Mouse (Mus musculus) heart, embryonic 13.5 days (tissue): ENCODE results near the gene Nxph4. TPM values are rescaled to one million over a fixed set of nuclear protein-coding genes. Genes with fewer than 3 reads are reported as not detected.
A peak's percentile ranks its signal among the peaks of the same experiment; 100 is the strongest.

Source experiments
- ATAC-seq: fragments of 200-750 bp; cut with Nextera tagmentation; 2 replicates; pipeline ENCODE4 v1.8.0; 2017; ENCODE audit warnings: moderate TSS enrichment; ENCODE audit not compliant: insufficient number of reproducible peaks, low FRiP score, low TSS enrichment; ENCODE audit errors: extremely low read depth
- H3K27ac ChIP-seq: fragments of 300-500 bp; sonication (generic); replicated peaks from 2 replicates; pipeline ENCODE4 v1.5.1; 2015; ENCODE audit warnings: moderate library complexity, mild to moderate bottlenecking, inconsistent platforms
- H3K27me3 ChIP-seq: fragments of 300-500 bp; sonication (generic); replicated peaks from 2 replicates; pipeline ENCODE4 v1.6.1; 2015; ENCODE audit warnings: mild to moderate bottlenecking, inconsistent platforms
- H3K36me3 ChIP-seq: fragments of 300-500 bp; sonication (generic); 2 replicates; pipeline ENCODE4 v1.6.1; 2015; ENCODE audit warnings: mild to moderate bottlenecking, inconsistent platforms
- H3K4me1 ChIP-seq: fragments of 300-500 bp; sonication (generic); 2 replicates; pipeline ENCODE4 v1.6.1; 2015; ENCODE audit warnings: inconsistent platforms
- H3K4me2 ChIP-seq: fragments of 300-500 bp; sonication (generic); 2 replicates; pipeline ENCODE4 v1.6.1; 2015; ENCODE audit warnings: inconsistent platforms, mild to moderate bottlenecking, moderate library complexity
- H3K4me3 ChIP-seq: fragments of 300-500 bp; sonication (generic); 2 replicates; pipeline ENCODE4 v1.5.1; 2015; ENCODE audit warnings: moderate library complexity, mild to moderate bottlenecking, inconsistent platforms
- H3K9ac ChIP-seq: fragments of 300-500 bp; sonication (generic); 2 replicates; pipeline ENCODE4 v1.6.1; 2015; ENCODE audit warnings: inconsistent platforms, mild to moderate bottlenecking, moderate library complexity
- H3K9me3 ChIP-seq: fragments of 300-500 bp; sonication (generic); 2 replicates; pipeline ENCODE4 v1.6.1; 2016; ENCODE audit warnings: inconsistent platforms
- WGBS: fragments of 180-500 bp; shearing (Covaris S2); methylation state at CpG from one replicate; pipeline ENCODE4 v1.1.7; 2015; ENCODE audit warnings: mixed read lengths; 5-methylcytosine and 5-hydroxymethylcytosine counted together
- polyA plus RNA-seq: library from polyadenylated mRNA; unstranded; fragments of >200 nt; fragmentation: Nextera tagmentation; extraction: Ambion mirVana; gene quantifications from 2 replicates; pipeline ENCODE4 v1.2.1, GENCODE M21; 2015

The Nxph4 gene
- polyA plus RNA-seq, 1 experiment from 2014 or later, result 0.62 TPM

DNA sequence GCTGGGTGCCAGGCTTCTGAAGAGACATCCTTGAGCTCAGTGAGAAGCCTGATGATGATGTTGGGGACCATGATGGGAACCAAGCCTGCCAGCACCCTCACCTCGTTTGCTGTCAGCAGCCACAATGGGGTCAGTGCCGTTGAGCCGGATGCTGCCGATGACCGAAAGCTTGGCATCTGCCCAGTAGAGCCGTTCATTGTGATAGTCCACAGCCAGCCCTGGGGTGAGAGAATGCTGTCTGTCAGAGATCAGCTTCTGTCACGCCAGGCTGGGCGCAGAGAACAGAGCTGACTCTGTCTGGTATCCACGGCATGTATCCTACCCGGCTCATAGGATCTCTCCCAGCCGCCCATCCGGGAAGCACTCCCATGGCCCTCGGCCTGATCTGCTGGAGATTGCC is 7.7 kb upstream of the Nxph4 start:
- H3K4me3 ChIP-seq, result no peak overlapping the region
- H3K27me3 ChIP-seq, result peaks cover 6% of the 10 kb centered on the region
- H3K9ac ChIP-seq, result no peak overlapping the region
- no peaks in the 10 kb centered on the region for H3K9me3 ChIP-seq
- H3K4me2 ChIP-seq, result no peak overlapping the region
- no peaks in the 10 kb centered on the region for H3K4me1 ChIP-seq
- no peak overlapping the region for H3K27ac ChIP-seq
- WGBS, result 78% methylated on average over 13 of the region's 13 CpGs
- ATAC-seq, result no peak
- peaks cover 80% of the 10 kb centered on the region for H3K36me3 ChIP-seq

DNA sequence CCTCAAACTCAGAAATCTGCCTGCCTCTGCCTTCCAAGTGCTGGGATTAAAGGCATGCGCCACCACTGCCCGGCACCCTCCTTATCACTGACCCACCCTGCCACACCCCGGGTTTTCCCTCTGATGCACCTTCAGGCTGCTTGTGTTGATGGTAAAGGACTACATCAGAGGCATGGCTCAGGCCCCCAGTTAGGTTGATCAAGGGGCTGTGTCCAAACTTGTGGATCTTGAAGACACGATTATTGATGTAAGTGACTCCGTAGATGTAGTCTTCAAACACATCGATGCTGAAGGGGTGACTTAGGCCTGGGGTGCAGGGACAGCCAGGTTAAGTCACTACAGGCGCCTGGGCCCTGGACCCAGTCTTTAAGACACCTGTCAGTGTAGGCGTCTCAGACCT is 7.2 kb upstream of the Nxph4 start:
- Histone ChIP-seq H3K4me3 (no peak overlapping the region), H3K36me3 (peaks cover 75% of the 10 kb centered on the region), H3K9ac (no peak overlapping the region), H3K27ac (no peak overlapping the region), H3K4me1 (no peaks in the 10 kb centered on the region), H3K9me3 (no peaks in the 10 kb centered on the region), H3K4me2 (no peak overlapping the region), H3K27me3 (peaks cover 12% of the 10 kb centered on the region)
- no peak for ATAC-seq
- WGBS, result 91% methylated on average over 8 of the region's 8 CpGs

GRCm38 (mm10) chr10:127537854-127538583 is 3.7 kb upstream of the Nxph4 start:
- Histone ChIP-seq H3K4me1 (peaks cover 17% of the 10 kb centered on the region), H3K27me3 (peaks cover 47% of the 10 kb centered on the region), H3K4me2 (no peak overlapping the region), H3K9me3 (no peaks in the 10 kb centered on the region), H3K36me3 (peaks cover 42% of the 10 kb centered on the region), H3K27ac (no peak overlapping the region), H3K4me3 (no peak overlapping the region), H3K9ac (no peak overlapping the region)
- WGBS, result 29% methylated on average over 7 of the region's 7 CpGs
- ATAC-seq, result no peak

GRCm38 (mm10) chr10:127536586-127537314 is 2.4 kb upstream of the Nxph4 start:
- Histone ChIP-seq H3K9ac (no peak overlapping the region), H3K27me3 (peaks cover 59% of the 10 kb centered on the region), H3K4me3 (no peak overlapping the region), H3K4me2 (no peak overlapping the region), H3K4me1 (peaks cover 17% of the 10 kb centered on the region), H3K9me3 (no peaks in the 10 kb centered on the region), H3K36me3 (peaks cover 29% of the 10 kb centered on the region), H3K27ac (no peak overlapping the region)
- 10% methylated on average over 8 of the region's 8 CpGs for WGBS
- ATAC-seq, result no peak

GRCm38 (mm10) chr10:127534929-127535384 is 598 bp upstream of the Nxph4 start:
- H3K27me3 ChIP-seq, result peaks cover 77% of the 10 kb centered on the region
- ATAC-seq, result no peak
- no peaks in the 10 kb centered on the region for H3K9me3 ChIP-seq
- WGBS, result 2% methylated on average over 30 of the region's 30 CpGs
- H3K4me1 ChIP-seq, result peaks cover 24% of the 10 kb centered on the region
- peak overlapping the region; percentile 71; the same call in 1 of the 2 replicates for H3K9ac ChIP-seq
- peaks cover 15% of the 10 kb centered on the region for H3K36me3 ChIP-seq
- no peak overlapping the region for H3K27ac ChIP-seq
- peak overlapping the region; percentile 59 for H3K4me3 ChIP-seq
- H3K4me2 ChIP-seq, result peak overlapping the region; percentile 95

DNA sequence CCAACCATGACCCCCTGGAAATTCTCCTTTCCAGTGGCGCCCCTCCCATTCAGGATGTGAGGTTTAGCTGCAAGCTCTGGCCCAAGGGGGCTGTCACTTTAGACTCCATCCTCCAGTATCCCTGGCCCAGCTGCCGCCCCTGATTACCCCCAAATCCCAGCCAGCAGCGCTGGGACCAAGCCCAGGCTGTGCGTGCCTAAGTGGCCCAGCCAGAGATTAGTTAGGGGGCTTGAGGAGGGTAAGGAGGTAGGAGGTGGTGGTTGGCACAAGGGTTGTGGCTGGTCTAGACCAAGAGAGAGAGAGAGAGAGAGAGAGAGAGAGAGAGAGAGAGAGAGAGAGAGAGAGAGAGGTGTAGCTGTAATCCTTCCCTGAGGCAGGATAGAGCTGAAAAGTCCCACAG is 2.8 kb downstream of the Nxph4 start:
- no peak overlapping the region for H3K4me2 ChIP-seq
- H3K4me3 ChIP-seq, result no peak overlapping the region
- no peak overlapping the region for H3K27ac ChIP-seq
- no peak overlapping the region for H3K9ac ChIP-seq
- no peaks in the 10 kb centered on the region for H3K9me3 ChIP-seq
- 5% methylated on average over 4 of the region's 4 CpGs for WGBS
- H3K36me3 ChIP-seq, result no peaks in the 10 kb centered on the region
- ATAC-seq, result no peak
- peaks cover 28% of the 10 kb centered on the region for H3K4me1 ChIP-seq
- H3K27me3 ChIP-seq, result peaks cover 100% of the 10 kb centered on the region

GRCm38 (mm10) chr10:127530945-127531344 is 3.4 kb downstream of the Nxph4 start:
- Histone ChIP-seq H3K9ac (no peak overlapping the region), H3K9me3 (no peaks in the 10 kb centered on the region), H3K27ac (no peak overlapping the region), H3K4me2 (peak overlapping the region; percentile 28), H3K27me3 (peaks cover 100% of the 10 kb centered on the region), H3K4me3 (peak overlapping the region; percentile 20), H3K4me1 (peaks cover 33% of the 10 kb centered on the region), H3K36me3 (no peaks in the 10 kb centered on the region)
- ATAC-seq, result no peak
- WGBS, result 1% methylated on average over 23 of the region's 25 CpGs

GRCm38 (mm10) chr10:127527481-127527880 is 6.9 kb downstream of the Nxph4 start:
- Histone ChIP-seq H3K9me3 (no peaks in the 10 kb centered on the region), H3K27me3 (peaks cover 98% of the 10 kb centered on the region), H3K4me1 (peaks cover 20% of the 10 kb centered on the region), H3K4me2 (no peak overlapping the region), H3K36me3 (no peaks in the 10 kb centered on the region), H3K27ac (no peak overlapping the region), H3K4me3 (no peak overlapping the region), H3K9ac (no peak overlapping the region)
- 3% methylated on average over 17 of the region's 17 CpGs for WGBS
- ATAC-seq, result no peak

GRCm38 (mm10) chr10:127526681-127527080 is 7.7 kb downstream of the Nxph4 start:
- H3K4me2 ChIP-seq, result peak overlapping the region; percentile 67
- H3K9ac ChIP-seq, result peak overlapping the region; percentile 37
- ATAC-seq, result no peak
- H3K4me3 ChIP-seq, result peak overlapping the region; percentile 44
- H3K27me3 ChIP-seq, result peaks cover 90% of the 10 kb centered on the region
- no peaks in the 10 kb centered on the region for H3K9me3 ChIP-seq
- H3K27ac ChIP-seq, result no peak overlapping the region
- under 1% methylated on average over 26 of the region's 26 CpGs for WGBS
- H3K4me1 ChIP-seq, result peaks cover 24% of the 10 kb centered on the region
- no peaks in the 10 kb centered on the region for H3K36me3 ChIP-seq

- Histone ChIP-seq H3K9ac (peak overlapping the region; percentile 37), H3K27me3 (peaks cover 84% of the 10 kb centered on the region), H3K27ac (no peak overlapping the region), H3K4me1 (peaks cover 29% of the 10 kb centered on the region), H3K4me2 (peak overlapping the region; percentile 67), H3K36me3 (no peaks in the 10 kb centered on the region), H3K9me3 (no peaks in the 10 kb centered on the region), H3K4me3 (peak overlapping the region; percentile 44)
- ATAC-seq, result no peak
- WGBS, result 2% methylated on average over 26 of the region's 26 CpGs
These were observed 8.3 kb downstream of the Nxph4 start for GRCm38 (mm10) chr10:127526048-127526447.

GRCm38 (mm10) chr10:127524646-127525255 is 9.6 kb downstream of the Nxph4 start:
- Histone ChIP-seq H3K9me3 (no peaks in the 10 kb centered on the region), H3K9ac (no peak overlapping the region; the same call in 1 of the 2 replicates), H3K27me3 (peaks cover 71% of the 10 kb centered on the region), H3K4me1 (peaks cover 32% of the 10 kb centered on the region), H3K27ac (no peak overlapping the region), H3K4me2 (no peak overlapping the region), H3K36me3 (peaks cover 10% of the 10 kb centered on the region), H3K4me3 (peak overlapping the region; percentile 9; the same call in 1 of the 2 replicates)
- 3% methylated on average over 19 of the region's 23 CpGs for WGBS
- ATAC-seq, result no peak
